8 mouse cellular contexts compared by ENCODE assay signal in the genomic region with DNA sequence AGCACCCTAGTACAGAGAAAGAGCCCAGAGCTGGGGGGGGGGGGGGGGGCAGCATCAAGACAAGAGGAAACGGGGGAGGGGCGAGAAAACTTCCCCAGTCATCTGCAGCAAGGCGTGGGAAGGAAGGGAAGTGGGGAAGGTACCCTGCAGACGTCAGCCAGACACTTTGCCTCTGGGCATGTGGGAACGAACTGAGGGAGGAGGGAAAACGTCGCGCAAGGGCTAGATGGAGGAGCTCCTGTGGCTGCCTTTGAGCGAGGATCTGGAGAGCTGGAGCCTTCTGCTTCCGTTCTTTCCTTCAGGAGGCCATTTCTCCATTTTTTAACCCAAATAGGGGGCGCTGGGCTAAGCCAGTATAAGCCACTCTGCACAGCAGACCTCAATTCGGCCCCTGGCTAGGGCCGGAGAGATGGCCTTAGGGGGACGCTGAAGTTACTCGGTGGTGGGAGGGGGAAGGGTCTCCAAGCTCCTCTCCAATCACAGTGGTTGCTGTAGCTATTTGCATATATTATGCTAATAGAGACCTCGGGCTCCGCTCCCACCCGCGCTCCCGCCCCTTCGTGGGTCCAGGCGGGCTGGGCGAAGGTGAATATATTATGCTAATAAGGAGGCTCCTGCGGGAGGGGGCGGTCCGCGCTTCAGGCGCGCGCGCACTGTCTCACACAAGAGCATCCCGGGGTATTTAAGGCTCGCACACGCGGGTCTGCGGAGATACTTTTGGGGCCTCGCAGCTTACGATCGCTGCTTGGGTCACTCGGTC. TPM values are rescaled to one million over a fixed set of nuclear protein-coding genes. Genes with fewer than 3 reads are reported as not detected.
DNase-seq lines count a peak whose midpoint lies in the region; ATAC-seq and TF ChIP-seq lines count a peak whose summit lies in the region.

No protein-coding gene starts in this region.

- no peaks in the 10 kb centered on the region for H3K36me3 ChIP-seq in heart, embryonic 12.5 days
- no peaks in the 10 kb centered on the region for H3K36me3 ChIP-seq in kidney, embryonic 14.5 days (ENCODE audit: control insufficient read depth, insufficient read depth, low read length)
- no peaks in the 10 kb centered on the region for H3K36me3 ChIP-seq in limb, embryonic 13.5 days
- no peaks in the 10 kb centered on the region for H3K36me3 ChIP-seq in midbrain, embryonic 13.5 days

- H3K4me2 ChIP-seq in heart, embryonic 12.5 days = peak overlapping the region; percentile 94
- peak overlapping the region; percentile 99 for H3K4me2 ChIP-seq in kidney, embryonic 14.5 days (replicated peaks; ENCODE audit: low read depth, low read length)
- peak overlapping the region; percentile 80 for H3K4me2 ChIP-seq in limb, embryonic 13.5 days (replicated peaks)
- H3K4me2 ChIP-seq in midbrain, embryonic 13.5 days (replicated peaks) = peak overlapping the region; percentile 99

- peak overlapping the region; percentile 74 for H3K9ac ChIP-seq in heart, embryonic 12.5 days
- peak overlapping the region; percentile 65; the same call in 1 of the 2 replicates for H3K9ac ChIP-seq in kidney, embryonic 14.5 days (ENCODE audit: low read depth, low read length)
- H3K9ac ChIP-seq in limb, embryonic 13.5 days = peak overlapping the region; percentile 67
- peak overlapping the region; percentile 65 for H3K9ac ChIP-seq in midbrain, embryonic 13.5 days (replicated peaks)

- H3K4me1 ChIP-seq in bone marrow, adult 2 months (ENCODE audit: control insufficient read depth, insufficient read depth, low read length) = no peaks in the 10 kb centered on the region
- H3K4me1 ChIP-seq in embryonic fibroblast, embryonic 13.5 days (ENCODE audit: control insufficient read depth, insufficient read depth, low read length) = no peaks in the 10 kb centered on the region
- H3K4me1 ChIP-seq in heart, embryonic 12.5 days (replicated peaks) = 0 out of 2 replicates have a peak, but pooled peaks cover 5% of the 10 kb centered on the region
- H3K4me1 ChIP-seq in kidney, embryonic 14.5 days (ENCODE audit: control insufficient read depth, insufficient read depth, low read length) = no peaks in the 10 kb centered on the region
- peaks cover 28% of the 10 kb centered on the region for H3K4me1 ChIP-seq in limb, embryonic 13.5 days
- H3K4me1 ChIP-seq in midbrain, embryonic 13.5 days (replicated peaks) = peaks cover 11% of the 10 kb centered on the region

- no peak overlapping the region for H3K27ac ChIP-seq in bone marrow, adult 2 months (ENCODE audit: control insufficient read depth, insufficient read depth, low read depth, low read length, poor library complexity)
- H3K27ac ChIP-seq in embryonic fibroblast, embryonic 13.5 days (ENCODE audit: insufficient read depth, low read length) = no peak overlapping the region
- peak overlapping the region; percentile 89 for H3K27ac ChIP-seq in heart, embryonic 12.5 days (ENCODE audit: poor library complexity, severe bottlenecking)
- H3K27ac ChIP-seq in kidney, embryonic 14.5 days (ENCODE audit: low read depth, low read length) = peak overlapping the region; percentile 73
- H3K27ac ChIP-seq in limb, embryonic 13.5 days = peak overlapping the region; percentile 92
- 0 out of 2 replicates have a peak overlapping the region, but pooled peaks have one; percentile 31 for H3K27ac ChIP-seq in midbrain, embryonic 13.5 days

- TF ChIP-seq POLR2A in bone marrow, adult 2 months (IDR thresholded peaks at IDR 0.05; ENCODE audit: borderline replicate concordance, control insufficient read depth, low read depth, low read length) = no peak
- TF ChIP-seq POLR2A in embryonic fibroblast, embryonic 13.5 days (IDR thresholded peaks at IDR 0.05; ENCODE audit: low read depth, low read length) = no peak

- 1% methylated on average over 40 of the region's 40 CpGs for WGBS in bone marrow, adult 2 months
- WGBS in heart, embryonic 12.5 days = under 1% methylated on average over 40 of the region's 40 CpGs
- under 1% methylated on average over 39 of the region's 40 CpGs for WGBS in kidney, embryonic 14.5 days
- under 1% methylated on average over 40 of the region's 40 CpGs for WGBS in limb, embryonic 13.5 days
- under 1% methylated on average over 40 of the region's 40 CpGs for WGBS in midbrain, embryonic 13.5 days

- peak; percentile 12 to 18 for DNase-seq in spleen, postnatal 14 days (ENCODE audit: low spot score in 2 of 2)
- no peak for DNase-seq in c-Kit-positive CD71-positive TER-119-positive erythroid progenitor cells, embryonic 14.5 days (ENCODE audit: low spot score)

- TF ChIP-seq CTCF in bone marrow, adult 2 months (IDR thresholded peaks at IDR 0.05; ENCODE audit: control insufficient read depth, insufficient read depth, low read length) = no peak
- TF ChIP-seq CTCF in embryonic fibroblast, embryonic 13.5 days (IDR thresholded peaks at IDR 0.05; ENCODE audit: borderline replicate concordance, insufficient read depth, low read length) = no peak

- H3K9me3 ChIP-seq in heart, embryonic 12.5 days (replicated peaks) = no peaks in the 10 kb centered on the region
- no peaks in the 10 kb centered on the region for H3K9me3 ChIP-seq in kidney, embryonic 14.5 days (ENCODE audit: control insufficient read depth, low read length)
- no peaks in the 10 kb centered on the region for H3K9me3 ChIP-seq in limb, embryonic 13.5 days
- H3K9me3 ChIP-seq in midbrain, embryonic 13.5 days = no peaks in the 10 kb centered on the region

- ATAC-seq in heart, embryonic 12.5 days (ENCODE audit: insufficient number of reproducible peaks, low FRiP score) = peak; percentile 94
- ATAC-seq in kidney, embryonic 14.5 days (ENCODE audit: low FRiP score, low TSS enrichment) = peak; percentile 98
- ATAC-seq in limb, embryonic 13.5 days (ENCODE audit: low FRiP score, low read depth) = peak; percentile 96
- ATAC-seq in midbrain, embryonic 13.5 days = peak; percentile 96

- peaks cover 5% of the 10 kb centered on the region; the same call in 1 of the 2 replicates for H3K27me3 ChIP-seq in heart, embryonic 12.5 days (replicated peaks)
- H3K27me3 ChIP-seq in kidney, embryonic 14.5 days (ENCODE audit: control insufficient read depth, insufficient read depth, low read length) = peaks cover 9% of the 10 kb centered on the region; the same call in 1 of the 2 replicates
- H3K27me3 ChIP-seq in limb, embryonic 13.5 days = peaks cover 5% of the 10 kb centered on the region; the same call in 1 of the 2 replicates
- H3K27me3 ChIP-seq in midbrain, embryonic 13.5 days = peaks cover 11% of the 10 kb centered on the region

- peak overlapping the region; percentile 40 for H3K4me3 ChIP-seq in bone marrow, adult 2 months (replicated peaks; ENCODE audit: control insufficient read depth, low read depth, low read length)
- H3K4me3 ChIP-seq in embryonic fibroblast, embryonic 13.5 days (ENCODE audit: insufficient read depth, low read length) = peak overlapping the region; percentile 57
- peak overlapping the region; percentile 66 for H3K4me3 ChIP-seq in heart, embryonic 12.5 days
- peak overlapping the region; percentile 67 for H3K4me3 ChIP-seq in kidney, embryonic 14.5 days (ENCODE audit: low read length)
- peak overlapping the region; percentile 53 for H3K4me3 ChIP-seq in limb, embryonic 13.5 days
- H3K4me3 ChIP-seq in midbrain, embryonic 13.5 days (replicated peaks) = peak overlapping the region; percentile 58

RNA-seq across cellular contexts. Expression of gene Col25a1, which starts 49.1 kb away (rescaled TPM):
- polyA plus RNA-seq in bone marrow, adult 2 months (2011; ENCODE audit: insufficient read depth, insufficient read length, low replicate concordance, missing spikeins) = not detected in 2 replicates
- polyA plus RNA-seq in embryonic fibroblast, embryonic 13.5 days (2011; ENCODE audit: insufficient read length, low read depth, missing spikeins) = 0.62 and 5.0 TPM in 2 replicates
- polyA plus RNA-seq in heart, embryonic 12.5 days (2016; fragmentation: Nextera tagmentation; extraction: Ambion mirVana) = 2.6 and 3.5 TPM in 2 replicates
- 4.8 and 5.4 TPM in 2 replicates for polyA plus RNA-seq in kidney, embryonic 14.5 days (2014; fragmentation: Nextera tagmentation; extraction: Ambion mirVana)
- polyA plus RNA-seq in limb, embryonic 13.5 days (2015; fragmentation: Nextera tagmentation; extraction: Ambion mirVana) = 21.9 and 25.0 TPM in 2 replicates
- polyA plus RNA-seq in midbrain, embryonic 13.5 days (2015; fragmentation: Nextera tagmentation; extraction: Ambion mirVana) = 9.4 and 11.2 TPM in 2 replicates

Comparison
In these comparisons a context has a peak if more than half of its experiments do, and no peak if none do; other contexts are left out.
1. H3K27ac ChIP-seq: peak in heart, embryonic 12.5 days (single experiment), kidney, embryonic 14.5 days (single experiment), limb, embryonic 13.5 days (single experiment) and midbrain, embryonic 13.5 days (single experiment); none in bone marrow, adult 2 months (single experiment) and embryonic fibroblast, embryonic 13.5 days (single experiment).
2. Peak in every context shown above with its lines, with median percentiles within 50 percentile points of each other: H3K4me3 ChIP-seq, ATAC-seq, H3K4me2 ChIP-seq and H3K9ac ChIP-seq.